Mouse (Mus musculus): Measurements from ENCODE around the gene Fitm2.

DNA sequence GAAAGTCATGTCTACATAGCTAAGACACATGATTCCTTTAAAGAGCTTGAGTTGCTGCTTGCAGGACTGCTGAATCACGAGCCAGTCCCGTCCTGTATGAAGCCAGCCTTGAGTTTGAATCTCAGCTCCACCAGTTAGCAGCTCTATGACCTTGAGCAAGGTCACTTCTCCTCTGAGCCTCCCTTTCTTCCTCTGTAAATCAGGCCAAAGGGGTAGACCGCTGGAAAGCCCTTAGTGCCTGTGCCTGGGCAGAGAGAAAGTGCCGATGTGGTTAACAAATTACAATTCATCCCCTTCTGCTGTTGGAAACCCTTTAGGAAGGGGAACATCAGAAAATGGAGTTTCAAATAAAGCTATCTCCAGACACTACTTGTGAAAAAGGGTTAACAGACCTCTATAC, 34.6 kb downstream of the Fitm2 start:
- TF ChIP-seq TAL1 (IDR thresholded peaks at IDR 0.05; ENCODE audit: low read length) (no peak), GATA1 (IDR thresholded peaks at IDR 0.05; ENCODE audit: low read length) (no peak)

Data from erythroblast, embryonic 14.5 days (primary cell).